In genomic region chr1:74600501-74601266, GRCm38 (mm10) we compare ENCODE assay signal across 8 mouse cellular contexts. TPM values are rescaled to one million over a fixed set of nuclear protein-coding genes. Genes with fewer than 3 reads are reported as not detected.
DNase-seq lines count a peak whose midpoint lies in the region; ATAC-seq and TF ChIP-seq lines count a peak whose summit lies in the region.

No protein-coding gene starts in this region.

- peaks cover 1% of the 10 kb centered on the region for H3K4me1 ChIP-seq in heart, adult 2 months (ENCODE audit: control insufficient read depth, insufficient read depth, low read length)
- peaks cover 10% of the 10 kb centered on the region for H3K4me1 ChIP-seq in E14TG2a.4 (replicated peaks; ENCODE audit: low read depth, low read length)
- H3K4me1 ChIP-seq in forebrain, embryonic 14.5 days (ENCODE audit: control insufficient read depth, insufficient read depth, low read length), result peaks cover 7% of the 10 kb centered on the region
- peaks cover 9% of the 10 kb centered on the region for H3K4me1 ChIP-seq in liver, embryonic 16.5 days (ENCODE audit: control insufficient read depth, low read depth, low read length)
- no peaks in the 10 kb centered on the region; the same call in 1 of the 2 replicates for H3K4me1 ChIP-seq in stomach, postnatal 0 days (replicated peaks; ENCODE audit: control insufficient read depth, insufficient read depth)

- peak overlapping the region; percentile 76 for H3K9ac ChIP-seq in heart, adult 2 months (ENCODE audit: low read depth, low read length)
- H3K9ac ChIP-seq in forebrain, embryonic 14.5 days (ENCODE audit: low read length), result peak overlapping the region; percentile 80
- peak overlapping the region; percentile 71 for H3K9ac ChIP-seq in liver, embryonic 16.5 days (ENCODE audit: low read depth, low read length)
- H3K9ac ChIP-seq in stomach, postnatal 0 days (ENCODE audit: low read length), result peak overlapping the region; percentile 81

- no peaks in the 10 kb centered on the region for H3K36me3 ChIP-seq in heart, adult 2 months (ENCODE audit: control insufficient read depth, insufficient read depth, low read length)
- peaks cover 39% of the 10 kb centered on the region for H3K36me3 ChIP-seq in E14TG2a.4 (ENCODE audit: insufficient read depth, low read length)
- H3K36me3 ChIP-seq in forebrain, embryonic 14.5 days (ENCODE audit: control insufficient read depth, insufficient read depth, low read length), result peaks cover 35% of the 10 kb centered on the region
- peaks cover 2% of the 10 kb centered on the region; the same call in 1 of the 2 replicates for H3K36me3 ChIP-seq in liver, embryonic 16.5 days (ENCODE audit: control insufficient read depth, insufficient read depth)
- peaks cover 8% of the 10 kb centered on the region for H3K36me3 ChIP-seq in stomach, postnatal 0 days (ENCODE audit: control insufficient read depth, insufficient read depth, low read length)

- WGBS in heart, adult 2 months, result 8% methylated on average over 26 of the region's 26 CpGs
- WGBS in forebrain, embryonic 14.5 days, result 9% methylated on average over 26 of the region's 26 CpGs
- 7% methylated on average over 26 of the region's 26 CpGs for WGBS in liver, embryonic 16.5 days (ENCODE audit: insufficient replicate concordance)
- 5% methylated on average over 26 of the region's 26 CpGs for WGBS in stomach, postnatal 0 days

- no peaks in the 10 kb centered on the region for H3K27me3 ChIP-seq in heart, adult 2 months (ENCODE audit: control insufficient read depth, insufficient read depth, low read length)
- H3K27me3 ChIP-seq in E14TG2a.4 (ENCODE audit: insufficient read depth, low read length), result no peaks in the 10 kb centered on the region
- H3K27me3 ChIP-seq in forebrain, embryonic 14.5 days (replicated peaks; ENCODE audit: control insufficient read depth, insufficient read depth, low read length), result no peaks in the 10 kb centered on the region
- H3K27me3 ChIP-seq in liver, embryonic 16.5 days (ENCODE audit: control insufficient read depth, insufficient read depth, low read depth, low read length), result no peaks in the 10 kb centered on the region
- H3K27me3 ChIP-seq in stomach, postnatal 0 days (ENCODE audit: control insufficient read depth, insufficient read depth, low read length), result no peaks in the 10 kb centered on the region

- TF ChIP-seq CTCF in heart, adult 2 months (IDR thresholded peaks at IDR 0.05), result no peak
- no peak for TF ChIP-seq CTCF in E14TG2a.4 (conservative IDR thresholded peaks at IDR 0.05; ENCODE audit: low read length)
- TF ChIP-seq CTCF in stomach, postnatal 0 days (IDR thresholded peaks at IDR 0.05; ENCODE audit: low read depth), result no peak

- TF ChIP-seq EP300 in heart, adult 2 months (IDR thresholded peaks at IDR 0.05; ENCODE audit: insufficient read depth, low read depth, low read length), result no peak
- TF ChIP-seq EP300 in stomach, postnatal 0 days (optimal IDR thresholded peaks at IDR 0.05), result no peak

- peak; percentile 77 for ATAC-seq in forebrain, embryonic 14.5 days
- peak; percentile 56 for ATAC-seq in liver, embryonic 16.5 days (ENCODE audit: low read depth)
- ATAC-seq in stomach, postnatal 0 days (ENCODE audit: low FRiP score, low TSS enrichment), result peak; percentile 66

- H3K79me2 ChIP-seq in heart, adult 2 months (replicated peaks; ENCODE audit: control insufficient read depth, insufficient read depth, low read length), result no peaks in the 10 kb centered on the region

- DNase-seq in heart, adult 2 months, result no peak
- no peak for DNase-seq in heart, postnatal 14 days
- DNase-seq in forebrain, embryonic 14.5 days (ENCODE audit: low spot score), result no peak
- no peak for DNase-seq in stomach, postnatal 0 days (ENCODE audit: low spot score)
- no peak for DNase-seq in yolk sac, embryonic 10.5 days (ENCODE audit: low spot score)
- no peak for DNase-seq in frontal cortex, postnatal 10 days (ENCODE audit: low spot score in 2 of 2)

- peak overlapping the region; percentile 84 for H3K27ac ChIP-seq in heart, adult 2 months
- H3K27ac ChIP-seq in forebrain, embryonic 14.5 days (ENCODE audit: low read depth, low read length), result peak overlapping the region; percentile 44; the same call in 1 of the 2 replicates
- peak overlapping the region; percentile 37; the same call in 1 of the 2 replicates for H3K27ac ChIP-seq in liver, embryonic 16.5 days (ENCODE audit: low read length)
- H3K27ac ChIP-seq in stomach, postnatal 0 days (replicated peaks), result peak overlapping the region; percentile 74

- no peaks in the 10 kb centered on the region for H3K9me3 ChIP-seq in E14TG2a.4 (ENCODE audit: low read length)
- no peaks in the 10 kb centered on the region for H3K9me3 ChIP-seq in forebrain, embryonic 14.5 days (replicated peaks; ENCODE audit: control insufficient read depth, low read length)
- no peaks in the 10 kb centered on the region for H3K9me3 ChIP-seq in liver, embryonic 16.5 days (replicated peaks; ENCODE audit: control insufficient read depth, low read length)
- H3K9me3 ChIP-seq in stomach, postnatal 0 days (ENCODE audit: control insufficient read depth, low read length), result no peaks in the 10 kb centered on the region

- intact Hi-C loops in heart, adult 2 months (cut with DNase I), result loop anchor here (1.0 to 5.0 kb wide), 2 partner anchors 12 to 162 kb away; partner anchors contain the start of genes Bcs1l and Zfp142
- intact Hi-C loops in heart, postnatal 14 days (cut with DNase I), result loop anchor here (5.0 kb wide), 1 partner anchor 157 kb away; no protein-coding TSS in a partner anchor

- peak overlapping the region; percentile 81 for H3K4me3 ChIP-seq in heart, adult 2 months
- H3K4me3 ChIP-seq in E14TG2a.4 (replicated peaks; ENCODE audit: low read length), result peak overlapping the region; percentile 94
- H3K4me3 ChIP-seq in forebrain, embryonic 14.5 days (ENCODE audit: low read depth, low read length), result peak overlapping the region; percentile 57
- H3K4me3 ChIP-seq in liver, embryonic 16.5 days (ENCODE audit: low read depth, low read length), result peak overlapping the region; percentile 76
- peak overlapping the region; percentile 61 for H3K4me3 ChIP-seq in stomach, postnatal 0 days (ENCODE audit: low read depth, low read length)

- peak overlapping the region; percentile 82 for H3K4me2 ChIP-seq in forebrain, embryonic 14.5 days (ENCODE audit: low read length)
- H3K4me2 ChIP-seq in liver, embryonic 16.5 days (ENCODE audit: low read depth, low read length), result peak overlapping the region; percentile 79
- H3K4me2 ChIP-seq in stomach, postnatal 0 days (replicated peaks; ENCODE audit: low read depth), result peak overlapping the region; percentile 84

- no peak for TF ChIP-seq POLR2A in heart, adult 2 months (IDR thresholded peaks at IDR 0.05; ENCODE audit: insufficient read depth, low read depth, low read length)

RNA-seq across cellular contexts. Expression of gene Rnf25, which starts 0.5 kb away (rescaled TPM):
- 10 to 100 TPM; 15.9 to 20.5 TPM for total RNA-seq in heart, adult 2 months (2021)
- 33.0 and 50.6 TPM in 2 replicates for polyA plus RNA-seq in heart, adult 2 months (2012; rRNA removed)
- 10 to 100 TPM; 16.5 to 21.5 TPM for total RNA-seq in heart, postnatal 14 days (2021)
- 15.4 and 15.8 TPM in 2 replicates for polyA plus RNA-seq in forebrain, embryonic 14.5 days (2014; fragmentation: Nextera tagmentation; extraction: Ambion mirVana)
- polyA plus RNA-seq in liver, embryonic 16.5 days (2015; fragmentation: Nextera tagmentation; extraction: Ambion mirVana), result 11.2 and 11.9 TPM in 2 replicates
- polyA plus RNA-seq in stomach, postnatal 0 days (2015; fragmentation: Nextera tagmentation; extraction: Ambion mirVana), result 22.9 and 24.3 TPM in 2 replicates

RNA-seq across cellular contexts. Expression of gene Stk36, which starts 0.6 kb away (rescaled TPM):
- total RNA-seq in heart, adult 2 months (2021), result under 1 TPM; 0.55 to 0.66 TPM
- 0.56 and 1.5 TPM in 2 replicates for polyA plus RNA-seq in heart, adult 2 months (2012; rRNA removed)
- 1 to 10 TPM in 1 of 2 experiments, under 1 TPM in 1; 1.00 to 1.6 TPM for total RNA-seq in heart, postnatal 14 days (2021)
- 19.7 and 23.0 TPM in 2 replicates for polyA plus RNA-seq in forebrain, embryonic 14.5 days (2014; fragmentation: Nextera tagmentation; extraction: Ambion mirVana)
- polyA plus RNA-seq in liver, embryonic 16.5 days (2015; fragmentation: Nextera tagmentation; extraction: Ambion mirVana), result 0.19 and 0.26 TPM in 2 replicates
- 1.1 and 1.3 TPM in 2 replicates for polyA plus RNA-seq in stomach, postnatal 0 days (2015; fragmentation: Nextera tagmentation; extraction: Ambion mirVana)

RNA-seq across cellular contexts. Expression of gene Bcs1l, which starts 12.6 kb away (rescaled TPM):
- 10 to 100 TPM; 28.4 to 30.9 TPM for total RNA-seq in heart, adult 2 months (2021)
- polyA plus RNA-seq in heart, adult 2 months (2012; rRNA removed), result 44.4 and 59.6 TPM in 2 replicates
- 10 to 100 TPM; 25.3 to 27.0 TPM for total RNA-seq in heart, postnatal 14 days (2021)
- polyA plus RNA-seq in forebrain, embryonic 14.5 days (2014; fragmentation: Nextera tagmentation; extraction: Ambion mirVana), result 26.0 and 27.7 TPM in 2 replicates
- 8.4 and 8.5 TPM in 2 replicates for polyA plus RNA-seq in liver, embryonic 16.5 days (2015; fragmentation: Nextera tagmentation; extraction: Ambion mirVana)
- 8.6 and 9.6 TPM in 2 replicates for polyA plus RNA-seq in stomach, postnatal 0 days (2015; fragmentation: Nextera tagmentation; extraction: Ambion mirVana)

RNA-seq across cellular contexts. Expression of gene Zfp142, which starts 12.6 kb away (rescaled TPM):
- 10 to 100 TPM in 1 of 2 experiments, 1 to 10 TPM in 1; 10.0 to 13.7 TPM for total RNA-seq in heart, adult 2 months (2021)
- 9.2 and 13.3 TPM in 2 replicates for polyA plus RNA-seq in heart, adult 2 months (2012; rRNA removed)
- total RNA-seq in heart, postnatal 14 days (2021), result 10 to 100 TPM; 12.1 to 14.2 TPM
- polyA plus RNA-seq in forebrain, embryonic 14.5 days (2014; fragmentation: Nextera tagmentation; extraction: Ambion mirVana), result 5.4 and 8.0 TPM in 2 replicates
- polyA plus RNA-seq in liver, embryonic 16.5 days (2015; fragmentation: Nextera tagmentation; extraction: Ambion mirVana), result 1.7 and 2.0 TPM in 2 replicates
- polyA plus RNA-seq in stomach, postnatal 0 days (2015; fragmentation: Nextera tagmentation; extraction: Ambion mirVana), result 1.9 and 2.1 TPM in 2 replicates

RNA-seq across cellular contexts. Expression of gene Usp37, which starts 56.6 kb away (rescaled TPM):
- total RNA-seq in heart, adult 2 months (2021), result 1 to 10 TPM; 6.5 to 8.1 TPM
- polyA plus RNA-seq in heart, adult 2 months (2012; rRNA removed), result 2.9 and 5.2 TPM in 2 replicates
- total RNA-seq in heart, postnatal 14 days (2021), result 10 to 100 TPM; 10.8 to 12.4 TPM
- polyA plus RNA-seq in forebrain, embryonic 14.5 days (2014; fragmentation: Nextera tagmentation; extraction: Ambion mirVana), result 28.6 and 35.9 TPM in 2 replicates
- polyA plus RNA-seq in liver, embryonic 16.5 days (2015; fragmentation: Nextera tagmentation; extraction: Ambion mirVana), result 11.5 and 12.1 TPM in 2 replicates
- polyA plus RNA-seq in stomach, postnatal 0 days (2015; fragmentation: Nextera tagmentation; extraction: Ambion mirVana), result 7.7 and 8.3 TPM in 2 replicates
